Mouse (Mus musculus) liver, embryonic 11.5 days (tissue): ENCODE measurements around the gene Camkmt. TPM values are rescaled to one million over a fixed set of nuclear protein-coding genes. Genes with fewer than 3 reads are reported as not detected.

ENCODE experiments used
- polyA plus RNA-seq: library from polyadenylated mRNA; unstranded; fragments of >200 nt; fragmentation: Nextera tagmentation; extraction: Ambion mirVana; gene quantifications from 2 replicates; pipeline ENCODE4 v1.2.1, GENCODE M21; 2014

Camkmt gene
- polyA plus RNA-seq, 1 experiment from 2014 or later, result 6.4 TPM

Other genes with a start within 250 kb of the Camkmt start
- 73.2 and 80.0 TPM in 2 replicates for gene Ppm1b, start 133.8 kb upstream of the Camkmt start, polyA plus RNA-seq
- 0.27 and 0.49 TPM in 2 replicates for gene Slc3a1, start 62.2 kb upstream of the Camkmt start, polyA plus RNA-seq
- 18.9 and 23.7 TPM in 2 replicates for gene Prepl, start 311 bp upstream of the Camkmt start, polyA plus RNA-seq